Mouse (Mus musculus) midbrain, embryonic 16.5 days (tissue): ENCODE data around the gene Nsd2. TPM values are rescaled to one million over a fixed set of nuclear protein-coding genes. Genes with fewer than 3 reads are reported as not detected.
"Not testable (repeated sequence)": the region's sequence is repeated elsewhere in the genome, so short reads cannot be mapped to it uniquely, and the experiment has no call there.

Source experiments
- ATAC-seq: fragments of 200-750 bp; cut with Nextera tagmentation; 2 replicates; pipeline ENCODE4 v1.8.0; 2017; ENCODE audit warnings: moderate TSS enrichment
- H3K27ac ChIP-seq: fragments of 300-500 bp; sonication (generic); 2 replicates; pipeline ENCODE4 v1.5.1; 2014; ENCODE audit warnings: mild to moderate bottlenecking, low read length, mixed read lengths
- H3K27me3 ChIP-seq: fragments of 300-500 bp; sonication (generic); 2 replicates; pipeline ENCODE4 v1.6.1; 2014; ENCODE audit warnings: low read depth, low read length, mixed read lengths; ENCODE audit not compliant: control insufficient read depth, insufficient read depth
- H3K36me3 ChIP-seq: fragments of 300-500 bp; sonication (generic); 2 replicates; pipeline ENCODE4 v1.6.1; 2014; ENCODE audit warnings: mild to moderate bottlenecking, low read length, moderate library complexity, mixed read lengths; ENCODE audit not compliant: control insufficient read depth, insufficient read depth
- H3K4me1 ChIP-seq: fragments of 300-500 bp; sonication (generic); 2 replicates; pipeline ENCODE4 v1.6.1; 2014; ENCODE audit warnings: mild to moderate bottlenecking, low read length, mixed read lengths; ENCODE audit not compliant: control insufficient read depth, insufficient read depth
- H3K4me2 ChIP-seq: fragments of 300-500 bp; sonication (generic); 2 replicates; pipeline ENCODE4 v1.6.1; 2014; ENCODE audit warnings: mild to moderate bottlenecking, low read length, mixed read lengths
- H3K4me3 ChIP-seq: fragments of 300-500 bp; sonication (generic); 2 replicates; pipeline ENCODE4 v1.5.1; 2014; ENCODE audit warnings: low read depth, mild to moderate bottlenecking, low read length, moderate library complexity, mixed read lengths
- H3K9ac ChIP-seq: fragments of 300-500 bp; sonication (generic); 2 replicates; pipeline ENCODE4 v1.6.1; 2014; ENCODE audit warnings: low read depth, low read length, mixed read lengths
- H3K9me3 ChIP-seq: fragments of 300-500 bp; sonication (generic); replicated peaks from 2 replicates; pipeline ENCODE4 v1.6.1; 2014; ENCODE audit warnings: mild to moderate bottlenecking, low read length, mixed read lengths; ENCODE audit not compliant: control insufficient read depth, poor library complexity, severe bottlenecking
- WGBS: fragments of 180-500 bp; shearing (Covaris S2); extraction: QIAGEN DNeasy Blood & Tissue Kit; methylation state at CpG from one replicate; pipeline ENCODE4 v1.1.7; 2014; 5-methylcytosine and 5-hydroxymethylcytosine counted together
- polyA plus RNA-seq: library from polyadenylated mRNA; unstranded; fragments of >200 nt; fragmentation: Nextera tagmentation; extraction: Ambion mirVana; gene quantifications from 2 replicates; pipeline ENCODE4 v1.2.1, GENCODE M21; 2015

The Nsd2 gene
- polyA plus RNA-seq, 1 experiment from 2014 or later, result 75.9 TPM

DNA sequence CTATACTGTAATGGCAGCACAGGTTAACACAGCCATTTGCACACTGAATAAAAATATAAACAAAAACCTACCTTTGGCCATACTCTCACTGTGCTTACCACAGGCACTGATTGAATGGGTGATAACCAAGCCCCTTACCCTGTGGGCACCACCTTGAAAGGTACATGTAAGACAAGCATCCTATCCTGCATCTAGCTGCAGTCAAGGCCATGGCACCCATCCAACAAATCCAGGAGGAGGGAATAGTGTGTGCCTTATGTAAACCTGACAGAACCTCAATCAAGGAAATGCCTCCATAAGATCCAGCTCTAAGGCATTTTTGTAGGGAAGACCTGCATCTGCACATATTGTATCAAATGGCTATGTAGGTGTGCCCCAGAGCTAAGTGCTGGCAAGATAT, 105.6 kb downstream of the Nsd2 start:
- no peak overlapping the region for H3K4me3 ChIP-seq
- no peaks in the 10 kb centered on the region for H3K9me3 ChIP-seq
- no peak for ATAC-seq
- H3K4me1 ChIP-seq, result no peaks in the 10 kb centered on the region
- H3K36me3 ChIP-seq, result peaks cover 10% of the 10 kb centered on the region
- no peaks in the 10 kb centered on the region for H3K27me3 ChIP-seq
- no peak overlapping the region for H3K4me2 ChIP-seq
- H3K27ac ChIP-seq, result no peak overlapping the region
- no peak overlapping the region for H3K9ac ChIP-seq

DNA sequence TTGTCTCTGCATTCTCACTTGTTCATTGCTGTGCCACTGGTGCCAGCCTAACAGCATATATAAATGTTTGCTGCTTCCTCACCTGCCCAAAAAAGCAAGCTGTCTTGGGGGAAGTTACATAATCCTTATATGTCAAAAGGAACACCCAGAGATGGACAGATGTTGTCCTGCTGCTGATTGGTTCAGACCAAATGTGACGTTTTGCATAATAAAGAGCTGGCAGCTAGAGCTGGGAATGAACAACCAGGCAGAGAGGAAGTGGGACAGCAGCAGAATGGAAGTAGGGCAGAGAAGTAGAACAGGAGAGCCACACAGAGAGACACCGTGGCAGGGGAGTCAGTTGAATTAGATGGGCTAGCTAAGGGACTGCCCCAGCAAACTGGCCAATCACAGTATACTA, 111.9 kb downstream of the Nsd2 start:
- WGBS, result 73% methylated on average over 2 of the region's 2 CpGs
- Histone ChIP-seq H3K27me3 (no peaks in the 10 kb centered on the region), H3K4me3 (no peak overlapping the region), H3K4me1 (peaks cover 29% of the 10 kb centered on the region), H3K9me3 (no peaks in the 10 kb centered on the region), H3K27ac (no peak overlapping the region), H3K4me2 (no peak overlapping the region), H3K36me3 (peaks cover 10% of the 10 kb centered on the region), H3K9ac (no peak overlapping the region)
- ATAC-seq, result no peak

DNA sequence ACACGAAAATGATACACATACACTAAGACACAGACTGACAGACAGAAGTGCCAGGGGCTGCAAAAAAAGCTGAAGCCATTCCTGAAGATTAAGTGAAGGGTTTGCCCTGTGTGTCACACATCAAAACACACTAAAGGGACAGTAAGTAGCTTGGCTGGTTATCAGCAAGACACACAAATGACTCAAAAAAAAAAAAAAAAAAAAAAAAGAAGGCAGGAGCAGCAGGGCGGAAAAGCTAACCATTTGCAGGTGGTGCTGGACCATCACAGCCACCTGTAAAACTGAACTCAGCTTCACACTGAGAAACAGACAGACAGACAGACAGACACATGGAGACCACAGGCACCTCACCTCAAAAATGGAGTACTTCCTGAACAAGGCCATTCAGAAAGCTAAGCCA, 113.6 kb downstream of the Nsd2 start:
- ATAC-seq, result no peak
- peak overlapping the region; percentile 69 for H3K4me2 ChIP-seq
- H3K4me1 ChIP-seq, result peaks cover 29% of the 10 kb centered on the region
- no peak overlapping the region for H3K9ac ChIP-seq
- no peaks in the 10 kb centered on the region for H3K27me3 ChIP-seq
- no peak overlapping the region for H3K27ac ChIP-seq
- H3K4me3 ChIP-seq, result no peak overlapping the region
- peaks cover 6% of the 10 kb centered on the region for H3K36me3 ChIP-seq
- 93% methylated on average over 2 of the region's 2 CpGs for WGBS
- no peaks in the 10 kb centered on the region for H3K9me3 ChIP-seq

DNA sequence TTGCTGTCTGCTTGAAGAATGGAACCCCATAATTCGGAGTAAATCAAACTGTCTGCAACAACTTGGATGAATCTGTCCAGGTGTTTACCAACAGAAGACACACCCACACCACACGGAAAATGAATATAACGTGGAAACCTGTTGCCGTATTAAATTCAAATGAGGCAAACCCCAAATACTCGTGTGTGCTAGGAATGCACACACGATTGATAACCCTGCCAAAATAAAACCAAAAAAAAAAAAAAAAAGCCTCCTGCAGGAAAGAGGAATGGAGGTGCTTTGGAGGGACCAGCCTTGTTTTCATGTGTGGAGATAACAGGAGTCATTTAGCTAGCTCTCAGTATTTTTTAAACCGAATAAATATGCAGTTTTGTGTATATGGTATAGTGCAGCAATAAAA, 114.4 kb downstream of the Nsd2 start:
- no peak overlapping the region for H3K9ac ChIP-seq
- peaks cover 3% of the 10 kb centered on the region for H3K36me3 ChIP-seq
- no peak overlapping the region for H3K27ac ChIP-seq
- H3K4me2 ChIP-seq, result peak overlapping the region; percentile 69
- WGBS, result 90% methylated on average over 7 of the region's 7 CpGs
- peak overlapping the region; percentile 70 for H3K4me3 ChIP-seq
- no peaks in the 10 kb centered on the region for H3K27me3 ChIP-seq
- peaks cover 29% of the 10 kb centered on the region for H3K4me1 ChIP-seq
- H3K9me3 ChIP-seq, result no peaks in the 10 kb centered on the region
- no peak for ATAC-seq

DNA sequence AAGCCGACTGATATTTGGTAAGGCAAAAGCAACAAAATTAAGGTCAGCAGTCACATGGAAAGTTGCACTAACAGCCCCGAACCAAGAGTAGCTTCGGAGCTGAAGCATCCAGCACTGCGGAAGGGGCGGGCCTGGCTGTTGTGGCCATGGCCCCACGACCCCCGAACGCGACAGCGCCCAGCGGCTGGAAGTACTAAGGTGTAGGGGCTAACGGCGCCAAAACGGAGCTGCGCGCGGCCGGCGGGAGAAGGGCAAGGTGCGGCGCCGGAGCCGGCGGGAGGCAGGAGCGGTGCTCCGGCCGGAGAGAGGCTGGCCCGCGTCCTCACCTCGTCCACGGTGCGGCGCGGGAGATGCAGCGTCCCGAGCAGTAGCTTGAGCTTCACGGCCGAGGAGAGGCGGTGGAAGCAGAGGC, 115.2 kb downstream of the Nsd2 start:
- peak overlapping the region; percentile 94 for H3K27ac ChIP-seq
- WGBS, result 0% methylated on average over 32 of the region's 39 CpGs
- peak; percentile 65 for ATAC-seq
- H3K9me3 ChIP-seq, result no peaks in the 10 kb centered on the region
- H3K27me3 ChIP-seq, result no peaks in the 10 kb centered on the region
- peak overlapping the region; percentile 84 for H3K9ac ChIP-seq
- H3K4me2 ChIP-seq, result peak overlapping the region; percentile 69
- H3K4me1 ChIP-seq, result peaks cover 29% of the 10 kb centered on the region
- no peaks in the 10 kb centered on the region for H3K36me3 ChIP-seq
- H3K4me3 ChIP-seq, result peak overlapping the region; percentile 70

DNA sequence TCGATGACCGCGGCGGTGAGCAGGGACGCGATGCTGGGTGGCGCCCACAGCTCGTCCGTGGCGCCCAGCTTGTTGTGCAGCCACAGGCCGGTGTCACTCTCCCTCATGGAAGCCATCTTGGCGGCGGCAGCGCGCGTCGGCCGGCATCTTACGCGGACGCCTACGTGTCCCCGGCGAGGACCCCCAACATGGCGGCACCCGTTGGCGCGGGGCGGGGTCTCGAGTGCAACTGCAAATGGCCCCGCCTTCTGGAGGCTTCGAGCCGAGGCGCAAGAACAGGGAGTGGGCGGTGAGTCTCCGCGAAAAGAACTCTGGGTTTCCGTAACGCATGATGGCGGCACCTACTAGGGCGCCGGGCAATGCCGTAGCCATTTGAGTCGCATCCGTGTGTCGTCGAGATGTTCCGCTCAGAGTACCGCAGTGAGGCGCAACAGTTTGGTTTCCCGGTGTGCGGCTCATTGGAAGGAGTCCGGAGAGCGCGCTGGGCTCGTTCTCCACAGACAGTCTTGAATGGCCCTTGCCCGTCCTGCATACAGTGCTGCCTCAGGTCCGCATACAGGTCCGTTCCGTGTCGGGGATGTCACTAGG, 115.7 kb downstream of the Nsd2 start, which contains the start of gene Nelfa:
Gene Nelfa (minus strand): TSS at position 294 of the 588 bp plus-strand sequence.
- H3K4me3 ChIP-seq, result peak within 1 kb of the TSS; percentile 70
- H3K9me3 ChIP-seq, result no peaks in the 10 kb centered on the region
- peak; percentile 98 for ATAC-seq
- peak within 1 kb of the TSS; percentile 94 for H3K27ac ChIP-seq
- WGBS, result under 1% methylated on average over 61 of the region's 61 CpGs
- no peaks in the 10 kb centered on the region for H3K36me3 ChIP-seq
- peak within 1 kb of the TSS; percentile 84 for H3K9ac ChIP-seq
- H3K4me2 ChIP-seq, result peak within 1 kb of the TSS; percentile 87
- no peaks in the 10 kb centered on the region for H3K27me3 ChIP-seq
- H3K4me1 ChIP-seq, result peaks cover 29% of the 10 kb centered on the region

DNA sequence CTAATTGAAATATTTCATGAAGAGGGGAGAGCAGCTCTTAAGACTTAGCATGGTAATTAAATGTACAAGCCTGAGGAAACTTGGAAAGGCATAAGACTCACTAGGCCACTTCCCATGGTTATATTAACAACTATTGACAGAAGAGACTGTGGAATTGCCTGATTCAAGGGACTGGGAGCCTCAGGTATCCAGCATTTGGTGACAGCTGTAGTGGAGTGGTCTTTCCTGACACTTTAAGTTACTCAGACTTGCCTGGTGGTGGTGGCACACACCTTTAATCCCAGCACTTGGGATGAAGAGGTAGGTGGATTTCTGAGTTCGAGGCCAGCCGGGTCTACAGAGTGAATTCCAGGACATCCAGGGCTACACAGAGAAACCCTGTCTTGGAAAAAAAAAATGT, 116.7 kb downstream of the Nsd2 start:
- Histone ChIP-seq H3K27ac (no peak overlapping the region), H3K4me3 (peak overlapping the region; percentile 70; the same call in 1 of the 2 replicates), H3K4me1 (peaks cover 29% of the 10 kb centered on the region), H3K36me3 (no peaks in the 10 kb centered on the region), H3K27me3 (no peaks in the 10 kb centered on the region), H3K9ac (no peak overlapping the region), H3K9me3 (0 out of 2 replicates have a peak, but pooled peaks cover 2% of the 10 kb centered on the region), H3K4me2 (peak overlapping the region; percentile 87)
- 97% methylated on average over 2 of the region's 2 CpGs for WGBS
- ATAC-seq, result no peak

DNA sequence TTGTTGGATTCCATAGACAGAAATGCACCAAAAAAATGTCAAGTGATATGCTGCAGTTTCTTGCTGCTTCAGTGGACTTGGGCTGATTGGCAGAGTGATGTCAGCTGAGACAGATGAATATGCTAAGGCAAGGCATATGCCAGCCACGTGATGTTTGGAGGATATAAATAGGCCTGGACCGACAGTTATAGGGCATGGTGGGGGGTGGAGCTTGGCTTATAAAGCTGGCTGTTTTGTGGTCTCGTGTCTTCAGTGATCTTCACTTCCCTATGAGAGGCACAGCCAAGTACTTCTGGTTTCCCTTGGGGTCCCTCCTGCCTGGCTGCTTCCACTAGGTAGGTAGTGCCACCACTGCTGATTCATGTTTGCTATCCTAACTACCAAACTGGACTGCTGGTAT, 117.9 kb downstream of the Nsd2 start:
- Histone ChIP-seq H3K27me3 (no peaks in the 10 kb centered on the region), H3K4me1 (peaks cover 24% of the 10 kb centered on the region), H3K27ac (no peak overlapping the region), H3K4me2 (no peak overlapping the region), H3K9me3 (0 out of 2 replicates have a peak, but pooled peaks cover 3% of the 10 kb centered on the region), H3K36me3 (no peaks in the 10 kb centered on the region), H3K4me3 (no peak overlapping the region), H3K9ac (no peak overlapping the region)
- no peak for ATAC-seq
- whole genome bisulfite sequencing, result 91% methylated on average over 3 of the region's 3 CpGs

DNA sequence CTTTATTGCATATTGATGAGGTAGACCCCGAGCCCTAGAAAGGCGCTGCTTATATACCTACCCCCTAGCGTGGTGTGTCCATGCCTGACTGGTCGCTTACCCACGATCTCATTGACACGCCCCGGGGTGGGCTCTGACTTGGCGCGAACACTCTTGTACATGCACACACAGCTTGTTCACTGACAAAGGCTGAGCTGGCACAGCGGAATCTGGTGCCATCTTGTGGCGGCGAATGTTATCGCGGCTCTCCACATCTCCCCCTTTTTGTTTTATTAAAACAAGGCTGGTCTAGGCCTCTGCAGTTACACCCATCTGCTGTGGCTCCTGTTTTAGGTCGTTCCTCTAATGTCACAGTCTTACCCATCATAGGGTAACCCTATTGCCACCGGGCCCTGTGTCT, 126.5 kb downstream of the Nsd2 start:
- ATAC-seq, H3K27ac ChIP-seq, H3K36me3 ChIP-seq, H3K4me3 ChIP-seq, H3K27me3 ChIP-seq, H3K9me3 ChIP-seq, H3K4me1 ChIP-seq, H3K9ac ChIP-seq, H3K4me2 ChIP-seq: not testable (repeated sequence)
- 91% methylated on average over 16 of the region's 16 CpGs for WGBS
